19 mouse cellular contexts compared by ENCODE assay signal in genomic region chr8:53338006-53338405, GRCm38 (mm10).
DNase-seq lines count a peak whose midpoint lies in the region; ATAC-seq and TF ChIP-seq lines count a peak whose summit lies in the region.
"Had no signal": no experiment of that assay in that cellular context is flagged by ENCODE, and none has a peak within 500 bp of the region (broad histone marks: within the 10 kb centered on the region; RNA-seq: fewer than 3 reads in every experiment).

No protein-coding gene starts in this region.

- H3K9ac ChIP-seq in intestine, embryonic 15.5 days, result no peak overlapping the region
- no peak overlapping the region for H3K9ac ChIP-seq in intestine, postnatal 0 days (ENCODE audit: low read depth, low read length)
- no peak overlapping the region for H3K9ac ChIP-seq in intestine, embryonic 16.5 days (ENCODE audit: low read depth, low read length)

- H3K4me2 ChIP-seq in intestine, embryonic 15.5 days (replicated peaks), result no peak overlapping the region
- H3K4me2 ChIP-seq in intestine, postnatal 0 days (replicated peaks; ENCODE audit: low read depth), result no peak overlapping the region
- H3K4me2 ChIP-seq in intestine, embryonic 16.5 days (ENCODE audit: low read depth, low read length), result no peak overlapping the region

- ATAC-seq in intestine, embryonic 15.5 days, result peak; percentile 70
- ATAC-seq in intestine, postnatal 0 days, result no peak
- ATAC-seq in intestine, embryonic 16.5 days, result peak; percentile 85
- ATAC-seq: activated CD4-positive, CD25-positive, alpha-beta regulatory T cell, adult 4 months; CD4-positive, CD25-positive, alpha-beta regulatory T cell, adult 4 months; Patski had no signal

- WGBS in intestine, embryonic 15.5 days, result 65% methylated on average over 2 of the region's 2 CpGs
- WGBS in intestine, postnatal 0 days, result 41% methylated on average over 2 of the region's 2 CpGs
- 69% methylated on average over 2 of the region's 2 CpGs for WGBS in intestine, embryonic 16.5 days

- H3K9me3 ChIP-seq in intestine, embryonic 15.5 days, result no peaks in the 10 kb centered on the region
- H3K9me3 ChIP-seq in intestine, postnatal 0 days (ENCODE audit: control insufficient read depth), result no peaks in the 10 kb centered on the region
- no peaks in the 10 kb centered on the region for H3K9me3 ChIP-seq in intestine, embryonic 16.5 days (ENCODE audit: control insufficient read depth, low read length)
- H3K9me3 ChIP-seq: G1E had no signal

- intact Hi-C loops in left cerebral cortex, adult 2 months (cut with DNase I), result no loop called here

- no peak for TF ChIP-seq CTCF in intestine, postnatal 0 days (IDR thresholded peaks at IDR 0.05; ENCODE audit: low read depth)
- no peak for TF ChIP-seq CTCF in left cerebral cortex, adult 2 months (IDR thresholded peaks at IDR 0.05)

- H3K4me3 ChIP-seq in intestine, embryonic 15.5 days (replicated peaks), result no peak overlapping the region
- H3K4me3 ChIP-seq in intestine, postnatal 0 days (ENCODE audit: low read depth, low read length), result no peak overlapping the region
- no peak overlapping the region for H3K4me3 ChIP-seq in intestine, embryonic 16.5 days (ENCODE audit: low read length)
- H3K4me3 ChIP-seq in left cerebral cortex, adult 2 months, result no peak overlapping the region

- H3K27ac ChIP-seq in intestine, embryonic 15.5 days, result no peak overlapping the region
- no peak overlapping the region for H3K27ac ChIP-seq in intestine, postnatal 0 days (ENCODE audit: low read depth, low read length)
- no peak overlapping the region for H3K27ac ChIP-seq in intestine, embryonic 16.5 days (ENCODE audit: low read length)
- no peak overlapping the region for H3K27ac ChIP-seq in left cerebral cortex, adult 2 months

- H3K27me3 ChIP-seq in intestine, embryonic 15.5 days (replicated peaks), result no peaks in the 10 kb centered on the region
- no peaks in the 10 kb centered on the region for H3K27me3 ChIP-seq in intestine, postnatal 0 days (replicated peaks; ENCODE audit: control insufficient read depth, insufficient read depth, low read length)
- no peaks in the 10 kb centered on the region for H3K27me3 ChIP-seq in intestine, embryonic 16.5 days (replicated peaks; ENCODE audit: control insufficient read depth, insufficient read depth, low read length)
- H3K27me3 ChIP-seq: CH12.LX, Patski had no signal

- DNase-seq in left cerebral cortex, adult 2 months (ENCODE audit: extremely low spot score in 1 of 2, low spot score in 2 of 2), result no peak
- DNase-seq: adrenal gland, adult 2 months; adrenal gland, adult 8-10 months; adrenal gland, postnatal 10 days; adrenal gland, postnatal 14 days; adrenal gland, postnatal 25 days; adrenal gland, postnatal 36 days; B cell, adult 2 months; cerebellum, adult 11 months; cerebellum, adult 11-12 months; cerebellum, adult 18-20 months had no signal

- H3K36me3 ChIP-seq in intestine, embryonic 15.5 days, result no peaks in the 10 kb centered on the region
- no peaks in the 10 kb centered on the region for H3K36me3 ChIP-seq in intestine, postnatal 0 days (ENCODE audit: control insufficient read depth, insufficient read depth)
- no peaks in the 10 kb centered on the region for H3K36me3 ChIP-seq in intestine, embryonic 16.5 days (ENCODE audit: control insufficient read depth, insufficient read depth, low read length)
- H3K36me3 ChIP-seq: G1E had no signal

- no peaks in the 10 kb centered on the region for H3K4me1 ChIP-seq in intestine, embryonic 15.5 days (replicated peaks)
- H3K4me1 ChIP-seq in intestine, postnatal 0 days (replicated peaks; ENCODE audit: control insufficient read depth, insufficient read depth, low read length), result no peaks in the 10 kb centered on the region
- no peaks in the 10 kb centered on the region for H3K4me1 ChIP-seq in intestine, embryonic 16.5 days (ENCODE audit: control insufficient read depth, insufficient read depth, low read length)
